Mouse (Mus musculus) lung, embryonic 14.5 days (tissue): Measurements from ENCODE around the gene Sv2b. TPM values are rescaled to one million over a fixed set of nuclear protein-coding genes. Genes with fewer than 3 reads are reported as not detected.

Source experiments
- ATAC-seq: fragments of 200-750 bp; cut with Nextera tagmentation; 2 replicates; pipeline ENCODE4 v1.8.0; 2017; ENCODE audit warnings: mild to moderate bottlenecking, moderate TSS enrichment, moderate library complexity; ENCODE audit not compliant: insufficient read depth
- DNase-seq: peaks from one replicate; pipeline ENCODE4 v3.0.0-alpha.2; 2015
- H3K27ac ChIP-seq: fragments of 300-500 bp; sonication (generic); 2 replicates; pipeline ENCODE4 v1.5.1; 2014; ENCODE audit warnings: low read depth, mild to moderate bottlenecking, moderate library complexity
- H3K27me3 ChIP-seq: fragments of 300-500 bp; sonication (generic); 2 replicates; pipeline ENCODE4 v1.6.1; 2014; ENCODE audit warnings: low read length, control low read depth; ENCODE audit not compliant: insufficient read depth
- H3K36me3 ChIP-seq: fragments of 300-500 bp; sonication (generic); 2 replicates; pipeline ENCODE4 v1.6.1; 2014; ENCODE audit warnings: control low read depth; ENCODE audit not compliant: insufficient read depth
- H3K4me1 ChIP-seq: fragments of 300-500 bp; sonication (generic); 2 replicates; pipeline ENCODE4 v1.6.1; 2014; ENCODE audit warnings: antibody characterized with exemption, control low read depth; ENCODE audit not compliant: insufficient read depth
- H3K4me2 ChIP-seq: fragments of 300-500 bp; sonication (generic); 2 replicates; pipeline ENCODE4 v1.6.1; 2014; ENCODE audit warnings: mild to moderate bottlenecking
- H3K4me3 ChIP-seq: fragments of 300-500 bp; sonication (generic); 2 replicates; pipeline ENCODE4 v1.5.1; 2014; ENCODE audit warnings: low read depth, low read length
- H3K9ac ChIP-seq: fragments of 300-500 bp; sonication (generic); 2 replicates; pipeline ENCODE4 v1.6.1; 2014
- H3K9me3 ChIP-seq: fragments of 300-500 bp; sonication (generic); 2 replicates; pipeline ENCODE4 v1.6.1; 2016; ENCODE audit warnings: low read depth, low read length, control low read depth
- CTCF ChIP-seq: IDR thresholded peaks from 2 replicates; pipeline ENCODE4 v1.5.1; 2016; ENCODE audit warnings: antibody characterized with exemption, low read depth
- WGBS: fragments of 180-500 bp; shearing (Covaris S2); extraction: QIAGEN DNeasy Blood & Tissue Kit; methylation state at CpG from one replicate; pipeline ENCODE4 v1.1.7; 2014; 5-methylcytosine and 5-hydroxymethylcytosine counted together
- polyA plus RNA-seq: library from polyadenylated mRNA; unstranded; fragments of >200 nt; fragmentation: Nextera tagmentation; extraction: Ambion mirVana; gene quantifications from 2 replicates; pipeline ENCODE4 v1.2.1, GENCODE M21; 2014

The Sv2b gene
- polyA plus RNA-seq, 1 experiment from 2014 or later, result 0.95 TPM

DNA sequence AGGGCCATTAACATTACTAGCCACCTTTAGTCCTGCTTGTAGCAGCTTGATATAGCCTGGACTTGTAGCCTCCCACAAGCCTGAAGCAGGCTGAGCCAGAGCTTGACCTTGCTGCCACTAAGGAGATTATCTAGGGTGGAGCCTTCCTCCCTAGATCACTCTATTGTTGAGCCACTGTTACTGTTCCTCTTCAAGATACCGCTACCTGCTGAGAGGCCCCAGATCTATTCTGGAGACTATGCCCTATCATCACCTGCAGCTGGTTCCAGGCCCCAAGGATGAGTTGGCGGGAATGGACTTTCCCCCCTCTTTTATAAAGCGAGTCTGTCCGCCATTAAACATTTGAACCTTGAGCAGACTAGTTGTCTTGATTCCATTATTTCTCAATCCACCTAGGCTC lies 181.0 kb downstream of the Sv2b start:
- Histone ChIP-seq H3K4me3 (no peak overlapping the region), H3K4me1 (no peaks in the 10 kb centered on the region), H3K4me2 (no peak overlapping the region), H3K9ac (no peak overlapping the region), H3K27ac (no peak overlapping the region), H3K36me3 (no peaks in the 10 kb centered on the region), H3K9me3 (no peaks in the 10 kb centered on the region), H3K27me3 (no peaks in the 10 kb centered on the region)
- no peak for DNase-seq
- no peak for TF ChIP-seq CTCF
- WGBS, result 89% methylated on average over 4 of the region's 4 CpGs
- ATAC-seq, result no peak

DNA sequence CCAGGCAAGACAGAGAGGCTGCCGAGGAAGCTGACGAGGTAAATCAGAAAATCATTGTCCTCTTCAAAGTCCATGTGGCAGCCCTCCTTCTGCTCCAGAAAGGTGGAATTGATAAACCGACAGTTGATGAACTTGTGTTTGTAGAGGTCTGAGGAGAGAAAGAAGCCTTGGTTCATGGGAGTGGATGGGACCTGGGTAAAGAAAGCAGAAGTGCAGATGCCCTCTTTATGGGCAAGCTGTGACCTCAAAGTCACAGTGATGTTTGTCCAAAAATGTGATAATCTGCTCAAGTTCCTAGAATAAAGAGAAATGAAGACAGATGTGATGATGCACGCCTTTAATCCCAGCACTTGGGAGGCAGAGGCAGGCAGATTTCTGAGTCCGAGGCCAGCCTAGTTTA lies 185.0 kb downstream of the Sv2b start:
- no peak overlapping the region for H3K4me3 ChIP-seq
- WGBS, result 80% methylated on average over 5 of the region's 5 CpGs
- no peak overlapping the region for H3K27ac ChIP-seq
- H3K4me1 ChIP-seq, result no peaks in the 10 kb centered on the region
- H3K4me2 ChIP-seq, result no peak overlapping the region
- H3K27me3 ChIP-seq, result no peaks in the 10 kb centered on the region
- H3K9me3 ChIP-seq, result no peaks in the 10 kb centered on the region
- H3K9ac ChIP-seq, result no peak overlapping the region
- TF ChIP-seq CTCF, result no peak
- ATAC-seq, result no peak
- no peak for DNase-seq
- H3K36me3 ChIP-seq, result no peaks in the 10 kb centered on the region

DNA sequence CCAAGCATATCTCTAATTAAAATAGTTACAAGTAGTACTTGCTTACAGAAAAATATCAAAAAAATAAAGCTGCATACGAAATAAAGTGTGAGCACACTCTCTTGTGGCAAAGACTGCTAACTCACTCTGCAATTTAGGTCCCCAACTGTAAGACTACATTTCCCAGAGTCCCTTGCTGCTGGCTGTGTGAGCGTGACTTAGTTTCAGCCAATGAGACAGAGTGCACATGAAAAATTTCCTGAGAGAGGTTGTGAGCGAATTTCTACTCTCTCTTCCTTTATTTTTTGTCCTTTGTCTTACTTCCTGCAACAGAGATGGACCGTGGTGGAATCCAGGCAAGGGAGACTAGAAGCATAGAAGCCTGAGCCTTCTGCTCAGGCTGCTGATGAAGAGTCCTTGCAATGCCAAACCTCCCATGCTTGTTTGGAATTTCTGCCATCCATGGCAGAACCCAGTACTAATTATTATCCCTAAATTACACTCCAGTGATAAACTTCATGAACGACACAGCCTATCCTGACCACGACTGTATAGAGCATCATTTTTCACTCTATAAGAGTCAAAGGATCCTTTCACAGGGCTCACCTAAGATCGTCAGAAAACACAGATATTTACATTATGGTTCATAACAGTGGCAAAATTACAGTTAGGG lies 190.9 kb downstream of the Sv2b start:
- Histone ChIP-seq H3K9me3 (no peaks in the 10 kb centered on the region), H3K4me3 (peak overlapping the region; percentile 14), H3K4me1 (no peaks in the 10 kb centered on the region), H3K4me2 (peak overlapping the region; percentile 55), H3K36me3 (no peaks in the 10 kb centered on the region), H3K27me3 (no peaks in the 10 kb centered on the region), H3K27ac (no peak overlapping the region), H3K9ac (no peak overlapping the region)
- peak; percentile 90 for ATAC-seq
- 32% methylated on average over 7 of the region's 7 CpGs for WGBS
- peak; percentile 81 for DNase-seq
- no peak for TF ChIP-seq CTCF

- DNase-seq (peak; percentile 82), ATAC-seq (peak; percentile 62; the same call in 1 of the 2 replicates)
- no peaks in the 10 kb centered on the region for H3K9me3 ChIP-seq
- no peak overlapping the region for H3K9ac ChIP-seq
- peak; percentile 83 for TF ChIP-seq CTCF
- WGBS, result 10% methylated on average over 6 of the region's 6 CpGs
- no peaks in the 10 kb centered on the region for H3K4me1 ChIP-seq
- H3K27ac ChIP-seq, result no peak overlapping the region
- H3K27me3 ChIP-seq, result no peaks in the 10 kb centered on the region
- no peak overlapping the region for H3K4me2 ChIP-seq
- H3K4me3 ChIP-seq, result no peak overlapping the region
- H3K36me3 ChIP-seq, result no peaks in the 10 kb centered on the region
Measured at GRCm38 (mm10) chr7:75110689-75111088, 198.4 kb downstream of the Sv2b start.

- H3K4me2 ChIP-seq, result no peak overlapping the region
- no peaks in the 10 kb centered on the region for H3K4me1 ChIP-seq
- H3K9me3 ChIP-seq, result no peaks in the 10 kb centered on the region
- H3K36me3 ChIP-seq, result no peaks in the 10 kb centered on the region
- H3K27ac ChIP-seq, result no peak overlapping the region
- no peaks in the 10 kb centered on the region for H3K27me3 ChIP-seq
- H3K4me3 ChIP-seq, result no peak overlapping the region
- H3K9ac ChIP-seq, result no peak overlapping the region
- TF ChIP-seq CTCF, result peak; percentile 66
- ATAC-seq, result no peak
- DNase-seq, result peak; percentile 73
Measured at GRCm38 (mm10) chr7:75107441-75107840, 201.6 kb downstream of the Sv2b start.

DNA sequence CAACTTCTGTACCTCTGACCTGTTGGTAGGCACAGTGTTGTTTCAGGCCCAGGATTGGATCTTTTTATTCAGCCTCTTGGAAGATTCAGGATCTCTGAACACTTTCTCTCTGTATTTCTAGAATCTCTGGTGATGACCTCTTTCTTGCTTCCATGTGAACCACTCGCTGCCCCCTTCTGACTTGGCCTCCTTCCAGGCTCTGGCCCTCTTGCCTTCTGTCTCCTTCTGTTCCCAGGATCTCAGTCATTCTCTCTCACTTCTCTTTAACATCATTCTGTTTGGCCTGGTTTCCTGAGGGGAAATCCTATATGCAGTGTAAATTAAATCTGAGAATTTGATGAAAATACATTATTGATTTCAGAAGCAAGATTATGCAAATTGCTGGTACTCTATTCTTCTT lies 205.2 kb downstream of the Sv2b start:
- no peaks in the 10 kb centered on the region for H3K27me3 ChIP-seq
- ATAC-seq, result no peak
- H3K9ac ChIP-seq, result no peak overlapping the region
- H3K4me3 ChIP-seq, result no peak overlapping the region
- no peaks in the 10 kb centered on the region for H3K9me3 ChIP-seq
- TF ChIP-seq CTCF, result no peak
- DNase-seq, result no peak
- no peaks in the 10 kb centered on the region for H3K4me1 ChIP-seq
- no peak overlapping the region for H3K4me2 ChIP-seq
- H3K36me3 ChIP-seq, result no peaks in the 10 kb centered on the region
- no peak overlapping the region for H3K27ac ChIP-seq
- 41% methylated on average over 1 of the region's 1 CpGs for WGBS

GRCm38 (mm10) chr7:75102536-75103332 lies 206.3 kb downstream of the Sv2b start:
- H3K36me3 ChIP-seq, result no peaks in the 10 kb centered on the region
- no peak overlapping the region for H3K4me2 ChIP-seq
- no peak overlapping the region for H3K27ac ChIP-seq
- no peak overlapping the region for H3K4me3 ChIP-seq
- WGBS, result 76% methylated on average over 17 of the region's 17 CpGs
- ATAC-seq, result no peak
- no peak for DNase-seq
- TF ChIP-seq CTCF, result no peak
- H3K27me3 ChIP-seq, result no peaks in the 10 kb centered on the region
- H3K4me1 ChIP-seq, result no peaks in the 10 kb centered on the region
- no peaks in the 10 kb centered on the region for H3K9me3 ChIP-seq
- H3K9ac ChIP-seq, result no peak overlapping the region
